Mouse (Mus musculus): ENCODE measurements around the gene Nudt17.

- TF ChIP-seq ZNF384 (IDR thresholded peaks at IDR 0.05; ENCODE audit: low read depth, low read length) = no peak
- TF ChIP-seq ZC3H11A (IDR thresholded peaks at IDR 0.05; ENCODE audit: borderline replicate concordance, low read depth, low read length) = no peak
These were observed 19.7 kb upstream of the Nudt17 start for GRCm38 (mm10) chr3:96727828-96728633.
